Mouse (Mus musculus) thymus, adult 18-20 months (tissue): ENCODE measurements around the gene Usp11.

Source experiments
- DNase-seq, 2 experiments: peaks; one replicate each; pipeline ENCODE4 v3.0.0; 2022; ENCODE audit warnings: mixed read lengths in 2 of 2

Usp11 gene

DNA sequence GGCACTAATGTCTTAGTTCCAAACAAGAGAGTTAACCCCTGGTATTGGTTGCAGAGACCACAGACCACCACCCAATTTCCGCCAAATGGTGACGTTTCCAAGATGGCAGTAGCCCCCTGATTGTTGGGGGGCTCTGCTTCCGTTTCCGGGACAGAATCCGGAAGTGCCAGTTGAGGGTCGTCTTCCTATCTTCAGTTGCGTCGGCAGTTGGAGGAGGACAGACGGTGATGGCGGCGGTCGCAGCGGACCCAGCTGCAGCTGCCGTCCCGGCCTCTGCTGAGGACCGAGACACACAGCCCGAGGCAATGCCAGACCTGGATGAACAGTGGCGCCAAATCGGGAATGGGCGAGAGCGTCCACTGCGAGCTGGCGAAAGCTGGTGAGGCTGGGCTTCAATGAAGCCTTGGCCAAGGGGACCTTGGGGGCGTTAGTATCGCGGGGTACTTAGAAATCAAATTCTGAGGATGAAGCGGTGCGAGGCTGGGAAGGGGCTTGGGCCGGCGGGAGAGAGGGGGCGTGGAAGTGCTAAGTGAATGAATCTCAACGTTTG lies at the start of gene Usp11:
Usp11 (plus strand) TSS at position 166 of the 550 bp plus-strand sequence.
- peak in 1 of 2 experiments; percentile 35 for DNase-seq

DNA sequence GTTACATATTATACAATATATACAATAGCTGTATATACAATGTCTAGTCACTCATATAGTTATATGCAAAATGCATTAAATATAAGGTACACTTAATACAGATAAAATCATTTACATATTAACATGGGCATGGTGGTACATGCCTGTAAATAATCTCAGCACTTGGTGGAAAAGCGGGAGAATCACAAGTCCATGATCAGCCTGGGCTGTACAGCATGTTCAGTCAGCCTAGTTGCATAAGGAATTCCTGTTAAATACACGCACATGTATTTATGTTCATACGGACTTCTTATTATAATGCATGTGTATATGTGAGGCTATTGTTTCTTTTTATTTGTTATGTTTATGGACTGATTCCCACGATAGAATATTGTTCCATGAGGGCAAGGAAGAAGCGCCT lies 46.1 kb upstream of the Usp11 start:
- no peak for DNase-seq

DNA sequence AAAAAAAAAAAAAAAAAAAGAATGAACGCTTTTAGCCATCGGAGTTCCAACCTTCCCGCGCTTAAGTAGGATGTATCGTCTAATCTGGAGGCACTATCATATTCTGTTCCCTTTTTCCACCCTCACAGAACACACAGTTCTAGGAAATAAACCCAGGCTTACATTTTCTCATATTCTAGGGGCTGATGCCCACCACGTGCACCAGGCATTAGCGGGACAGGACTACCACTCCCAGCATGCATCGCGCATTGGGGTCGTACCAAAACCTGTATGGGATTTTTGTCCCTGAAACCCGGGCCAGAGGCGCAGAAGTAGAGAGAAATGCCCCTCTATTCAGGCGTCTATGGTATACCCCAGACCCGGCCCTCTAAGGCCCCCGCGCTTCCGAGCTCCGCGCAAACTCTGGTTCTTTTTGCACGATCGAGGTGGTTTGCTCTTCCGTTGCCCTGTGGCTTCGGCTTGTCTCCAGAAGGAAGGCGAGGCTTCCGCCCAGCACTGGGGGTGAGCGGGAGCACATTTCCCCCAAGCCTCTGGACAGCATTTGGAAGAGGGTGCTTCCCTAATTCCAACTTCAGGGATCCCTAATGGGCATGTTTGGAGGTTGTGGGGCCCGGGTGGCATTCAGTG lies 45.6 kb upstream of the Usp11 start, which contains the start of gene Uba1:
Uba1 (plus strand) TSS at position 301 of the 627 bp plus-strand sequence.
- peak; percentile 69 to 84 for DNase-seq

DNA sequence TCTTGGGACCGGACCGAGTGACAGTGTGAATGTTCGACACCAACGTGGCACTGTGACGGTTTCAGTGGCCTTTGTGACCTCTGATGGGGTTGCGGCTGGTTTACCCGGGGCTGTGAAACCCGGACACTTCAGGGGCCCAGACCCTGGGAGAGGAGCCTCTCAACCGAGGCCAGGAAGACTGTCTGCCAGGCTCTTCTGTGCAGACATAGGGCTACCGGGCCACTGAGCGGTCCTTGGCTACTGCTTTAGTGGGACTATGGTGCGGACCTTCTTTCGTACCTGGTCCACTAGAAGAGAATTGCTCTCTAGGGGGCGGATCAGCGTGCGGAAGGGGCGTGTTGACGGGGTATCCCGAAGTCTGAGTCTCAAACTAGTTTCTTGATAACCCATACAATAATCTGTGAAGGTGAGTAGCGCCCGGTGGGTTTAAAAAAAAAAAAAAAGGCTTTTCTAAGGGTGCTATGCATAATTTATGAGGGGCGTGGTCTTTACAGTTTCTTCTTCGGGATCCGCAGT lies 44.8 kb upstream of the Usp11 start:
- no peak for DNase-seq

DNA sequence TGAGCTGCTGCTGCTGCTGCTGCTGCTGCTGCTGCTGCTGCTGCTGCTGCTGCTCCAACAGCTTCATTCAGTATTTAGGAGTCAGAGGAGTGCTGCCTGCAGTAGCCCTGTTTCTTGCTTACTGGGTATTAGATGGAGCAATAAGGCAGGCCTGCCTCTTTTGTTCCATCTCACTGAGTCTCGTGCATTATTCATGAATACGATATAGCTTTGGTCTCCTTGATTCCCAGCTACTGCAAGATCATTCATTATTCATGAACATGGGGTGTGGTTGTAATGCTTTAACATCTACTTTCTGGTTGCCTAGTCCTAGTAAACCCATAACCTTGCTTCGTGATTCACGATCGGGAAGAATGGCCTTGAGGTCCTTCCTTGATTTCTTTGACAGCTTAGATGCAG lies 41.4 kb upstream of the Usp11 start:
- DNase-seq, result no peak

DNA sequence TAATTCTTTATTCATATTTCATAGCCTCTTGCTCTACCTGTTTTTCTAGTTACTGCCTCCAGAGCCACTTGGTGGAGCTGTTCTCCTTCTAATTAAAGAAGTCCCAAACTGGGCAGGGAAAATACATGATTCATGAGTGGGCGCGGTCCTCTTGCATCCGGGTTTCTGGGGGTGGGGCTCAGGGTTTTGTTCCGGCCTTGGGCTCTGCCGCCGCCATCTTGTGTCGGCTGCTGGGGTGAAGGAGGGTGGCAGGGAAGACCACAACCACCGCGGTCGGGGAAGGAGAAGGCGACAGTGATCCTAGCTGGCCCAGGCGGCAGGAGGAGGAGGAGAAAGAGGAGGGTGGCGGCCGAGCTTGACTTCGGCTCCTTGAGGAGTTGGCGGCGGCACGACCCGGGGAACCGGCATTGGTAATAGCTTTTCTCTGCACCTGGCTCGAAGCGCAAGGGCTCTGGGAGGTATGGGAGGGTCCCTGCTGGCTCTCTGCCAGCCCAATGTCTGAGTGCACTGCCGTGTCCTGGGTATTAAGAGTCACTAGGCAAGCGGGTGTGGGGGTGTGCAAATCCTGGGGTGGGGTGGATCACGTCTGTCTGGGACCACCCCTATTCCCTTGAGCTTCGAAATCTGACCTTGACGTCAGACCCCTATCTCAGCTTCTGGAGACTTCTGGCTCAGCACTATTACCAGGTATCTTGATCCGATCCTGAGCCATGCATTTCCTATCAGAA lies 40.8 kb upstream of the Usp11 start:
- DNase-seq, result peak; percentile 68 to 82

DNA sequence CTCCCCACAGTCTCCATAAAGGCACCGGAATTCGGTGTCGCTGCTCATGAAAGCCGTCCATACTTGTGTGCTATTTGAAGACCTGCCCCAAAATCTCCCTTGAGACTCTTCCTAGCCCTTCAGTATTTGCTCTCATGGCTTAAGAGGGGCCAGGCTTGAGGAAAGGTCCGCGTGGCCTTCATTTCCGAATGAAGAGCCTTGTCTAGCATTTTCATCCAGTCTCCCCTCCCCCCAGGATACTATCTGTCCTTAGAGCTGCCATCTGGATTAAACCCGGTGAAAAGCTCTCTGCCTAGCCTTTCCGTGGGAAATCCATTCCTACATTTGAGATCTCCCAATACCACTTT lies 40.3 kb upstream of the Usp11 start:
- no peak for DNase-seq

GRCm38 (mm10) chrX:20687519-20688067 lies 16.1 kb upstream of the Usp11 start, which contains the start of gene Cdk16:
Gene Cdk16, plus strand, starts transcription at chrX:20687954.
- DNase-seq, result peak; percentile 76 to 87

DNA sequence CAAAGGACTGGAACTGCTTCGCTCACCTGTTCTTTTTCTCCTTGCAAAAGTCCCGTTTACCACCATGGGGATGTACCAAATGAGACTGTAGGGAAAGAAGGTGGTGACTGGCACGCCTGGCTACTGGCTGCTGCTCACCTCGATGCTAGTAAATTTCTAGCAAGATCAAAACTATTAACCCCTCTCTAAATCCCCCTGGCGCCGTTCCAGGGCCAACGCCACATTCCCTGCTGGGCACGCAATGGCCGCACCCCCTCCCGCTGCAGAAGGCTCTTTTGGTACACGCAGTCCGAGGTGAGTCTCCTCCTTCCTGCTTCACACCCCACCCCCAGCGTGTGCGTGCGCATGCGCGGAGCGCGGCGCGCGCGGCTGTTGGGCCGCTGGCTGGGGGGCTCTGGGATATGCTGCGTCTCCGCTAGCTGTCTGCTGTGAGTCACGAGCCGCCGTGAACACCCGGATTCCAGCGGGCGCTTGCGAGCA lies 15.6 kb upstream of the Usp11 start:
- DNase-seq, result peak; percentile 74 to 83

- DNase-seq, result peak; percentile 31 to 45
Measured at GRCm38 (mm10) chrX:20688615-20689014, 15.1 kb upstream of the Usp11 start.

- DNase-seq, result no peak
Measured at GRCm38 (mm10) chrX:20691566-20691965, 12.1 kb upstream of the Usp11 start.

DNA sequence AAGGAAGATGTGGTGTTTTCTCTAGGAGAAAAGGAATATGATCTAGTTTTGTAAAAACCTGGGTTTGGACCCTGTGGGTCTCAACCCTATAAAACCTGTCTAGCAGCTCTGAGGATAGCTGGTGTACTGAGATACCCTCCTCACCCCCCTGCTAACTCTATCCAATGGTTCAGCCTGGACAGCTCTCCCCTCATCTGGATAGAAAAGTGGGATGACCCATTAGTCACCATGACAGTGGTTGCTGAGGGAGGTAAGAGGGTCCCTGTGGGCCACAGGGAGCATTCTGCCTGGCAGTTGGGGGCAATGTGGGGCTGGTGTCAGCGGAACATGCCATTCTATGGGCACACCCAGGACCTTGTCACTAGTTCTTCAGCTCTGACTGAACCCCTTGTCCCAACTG lies 11.1 kb upstream of the Usp11 start:
- no peak for DNase-seq

DNA sequence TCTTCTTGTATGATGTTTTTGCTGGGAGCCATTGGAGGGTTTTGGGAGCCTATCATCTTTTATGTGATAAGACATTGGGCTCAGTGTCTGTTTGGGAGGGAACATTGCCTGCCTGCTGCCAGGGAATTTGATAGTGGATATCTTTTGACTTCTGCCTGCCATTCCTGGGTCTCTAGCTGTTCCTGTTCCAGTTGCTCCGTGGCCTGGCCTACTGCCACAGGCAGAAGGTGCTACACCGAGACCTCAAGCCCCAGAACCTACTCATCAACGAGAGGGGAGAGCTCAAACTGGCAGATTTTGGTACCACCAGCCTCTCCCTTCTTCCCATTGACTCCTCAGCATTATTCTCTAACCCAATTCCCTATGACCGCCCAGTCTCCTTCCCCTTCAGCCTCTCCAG lies 7.9 kb upstream of the Usp11 start:
- no peak for DNase-seq

DNA sequence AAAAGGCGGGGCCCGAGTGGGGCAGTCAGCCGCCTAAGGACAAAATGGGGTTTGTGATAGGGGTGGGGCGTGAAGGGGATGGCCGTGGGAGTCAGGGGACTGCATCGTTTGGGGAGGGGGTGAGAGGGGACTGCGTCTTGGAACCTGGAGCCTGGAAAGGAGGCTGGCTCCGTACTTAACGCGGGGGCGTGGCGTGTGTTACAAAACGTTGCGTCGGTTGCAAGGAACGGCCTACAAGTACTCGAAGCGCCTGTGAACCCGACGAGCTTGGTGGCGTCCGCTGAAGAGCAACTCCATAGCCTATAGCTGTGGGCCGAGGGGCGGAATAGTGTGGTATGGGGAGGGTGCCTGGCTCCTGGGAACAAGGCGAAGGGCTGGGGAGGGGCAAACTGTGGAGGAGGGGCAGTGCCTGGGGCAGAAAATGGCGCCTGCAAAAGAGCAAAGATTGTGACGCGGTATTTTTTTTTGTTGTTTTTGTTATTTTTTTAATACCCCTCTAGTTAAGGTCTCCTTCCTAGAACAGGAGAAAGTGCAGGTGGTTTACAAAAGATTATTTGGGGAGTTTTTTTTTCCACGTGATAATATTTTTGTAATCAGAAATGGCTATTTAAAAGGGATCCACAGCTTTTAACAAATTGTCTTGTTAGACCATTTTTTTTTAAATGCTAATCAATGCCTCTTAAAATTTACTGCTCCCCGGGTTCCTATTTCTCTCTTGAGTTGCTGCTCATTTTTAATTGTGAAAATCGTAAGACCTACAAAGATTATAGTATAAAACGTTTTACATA lies 783 bp downstream of the Usp11 start:
- DNase-seq, result peak; percentile 67 to 78

DNA sequence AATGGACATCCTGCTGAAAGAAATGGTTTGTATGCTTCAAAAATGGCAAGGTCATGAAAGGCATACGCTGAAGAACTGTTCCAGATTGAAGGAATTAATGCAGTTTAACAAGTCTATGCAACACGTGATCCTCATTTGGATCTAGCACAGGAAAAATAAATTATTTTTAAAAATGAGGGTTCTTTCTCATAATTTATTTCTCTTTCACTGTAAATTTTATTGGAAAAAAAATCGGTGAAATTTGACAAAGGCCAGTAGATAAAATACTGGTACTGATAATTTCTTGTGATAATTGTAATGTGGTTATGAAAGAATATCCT lies 1.3 kb downstream of the Usp11 start:
- DNase-seq, result no peak

DNA sequence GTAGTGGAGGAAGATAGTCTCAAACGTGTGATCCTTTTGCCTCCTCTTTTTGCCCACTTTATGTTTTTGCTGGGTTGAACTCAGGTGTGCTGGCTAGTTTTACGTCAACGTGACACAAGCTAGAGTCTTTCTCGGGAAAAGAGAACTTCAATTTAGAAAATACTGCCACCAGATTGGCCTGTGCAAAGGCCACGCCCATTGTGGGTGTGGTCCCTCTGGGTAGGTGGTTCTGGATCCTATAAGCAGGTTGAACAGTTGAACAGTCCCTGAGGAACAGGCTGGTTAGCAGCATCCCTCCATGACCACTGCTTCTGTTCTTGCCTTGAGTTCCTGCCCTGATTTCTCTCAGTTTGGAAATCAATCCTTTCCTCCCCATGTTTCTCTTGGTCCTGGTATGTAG lies 25.0 kb downstream of the Usp11 start:
- DNase-seq, result no peak

DNA sequence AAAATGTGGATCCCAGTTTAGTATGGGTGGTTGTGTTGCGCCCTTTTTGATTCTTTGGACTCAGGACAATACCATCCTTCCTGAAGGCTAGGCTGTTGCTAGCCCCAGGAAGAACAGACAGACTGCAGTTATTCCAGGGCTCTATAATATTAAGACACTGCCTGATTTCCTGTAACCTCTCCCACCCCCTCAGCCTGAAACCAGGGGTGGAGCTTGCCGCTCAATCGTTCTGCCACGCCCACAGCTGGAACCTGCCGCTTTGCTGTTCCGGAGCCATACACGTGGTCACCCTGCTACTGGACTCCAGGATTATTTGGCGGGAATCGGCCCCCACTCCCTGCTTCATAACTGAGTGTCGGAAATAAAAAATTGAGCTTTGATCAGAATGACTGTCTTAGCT lies 26.3 kb downstream of the Usp11 start:
- peak in 1 of 2 experiments; percentile 18 for DNase-seq

DNA sequence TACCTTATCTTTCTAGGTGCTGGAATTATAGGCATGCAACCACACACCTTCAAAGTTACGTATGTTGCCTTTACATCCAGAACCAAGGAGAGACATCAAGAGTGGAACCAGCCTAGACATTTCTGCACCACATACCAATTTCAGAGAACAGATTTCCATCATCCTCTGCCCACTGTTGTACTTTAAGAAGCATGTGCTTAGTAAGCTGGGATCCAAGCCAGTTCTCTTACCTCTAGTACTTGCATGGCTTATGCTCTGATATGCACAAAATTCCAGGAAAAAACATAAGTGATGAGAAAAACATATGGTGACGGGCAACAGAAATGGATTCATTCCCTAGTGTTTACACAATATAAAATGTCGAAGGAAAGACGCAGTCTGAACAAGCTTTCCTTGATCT lies 32.8 kb downstream of the Usp11 start:
- no peak for DNase-seq

GRCm38 (mm10) chrX:20748829-20749228 lies 45.1 kb downstream of the Usp11 start:
- DNase-seq, result no peak

DNA sequence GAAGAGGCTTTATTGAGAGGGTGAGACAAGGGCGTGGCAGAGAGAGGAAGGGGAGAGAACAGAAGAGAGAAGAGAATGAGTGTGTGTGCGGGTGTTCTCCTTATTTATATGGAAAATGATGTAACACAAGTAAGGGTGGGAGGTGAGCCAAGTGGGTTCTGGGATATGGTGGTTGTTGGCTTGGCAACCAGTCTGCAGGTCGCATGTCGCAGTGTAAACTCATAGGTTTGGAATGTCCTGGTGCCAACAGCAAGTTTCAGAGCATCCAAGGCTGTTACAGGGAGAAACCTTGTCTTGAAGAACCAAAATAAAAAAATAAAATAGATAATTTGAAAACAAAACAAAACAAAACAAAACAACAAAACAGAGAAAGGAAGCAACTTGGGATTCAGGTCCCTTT lies 57.5 kb downstream of the Usp11 start:
- no peak for DNase-seq
